Mouse (Mus musculus) limb, embryonic 11.5 days (tissue): ENCODE measurements around the gene Tk2. TPM values are rescaled to one million over a fixed set of nuclear protein-coding genes. Genes with fewer than 3 reads are reported as not detected.

Experiments used
- ATAC-seq: fragments of 200-750 bp; cut with Nextera tagmentation; 2 replicates; pipeline ENCODE4 v1.8.0; 2017; ENCODE audit warnings: low read depth; ENCODE audit not compliant: insufficient number of reproducible peaks, low FRiP score, low TSS enrichment
- DNase-seq: peaks from one replicate; pipeline ENCODE4 v3.0.0-alpha.2; 2015; ENCODE audit warnings: low spot score
- H3K27ac ChIP-seq: fragments of 300-500 bp; sonication (generic); replicated peaks from 2 replicates; pipeline ENCODE4 v1.5.1; 2014; ENCODE audit warnings: low read depth, mild to moderate bottlenecking, low read length
- H3K27me3 ChIP-seq: fragments of 300-500 bp; sonication (generic); 2 replicates; pipeline ENCODE4 v1.6.1; 2014; ENCODE audit warnings: mild to moderate bottlenecking, low read length, mixed read lengths; ENCODE audit not compliant: control insufficient read depth, insufficient read depth
- H3K36me3 ChIP-seq: fragments of 300-500 bp; sonication (generic); 2 replicates; pipeline ENCODE4 v1.6.1; 2014; ENCODE audit warnings: mild to moderate bottlenecking, low read length, moderate library complexity, mixed read lengths; ENCODE audit not compliant: control insufficient read depth, insufficient read depth
- H3K4me1 ChIP-seq: fragments of 300-500 bp; sonication (generic); 2 replicates; pipeline ENCODE4 v1.6.1; 2014; ENCODE audit warnings: low read length, mixed read lengths; ENCODE audit not compliant: control insufficient read depth, insufficient read depth
- H3K4me2 ChIP-seq: fragments of 300-500 bp; sonication (generic); 2 replicates; pipeline ENCODE4 v1.6.1; 2014; ENCODE audit warnings: low read depth, mild to moderate bottlenecking, moderate library complexity; ENCODE audit not compliant: severe bottlenecking
- H3K4me3 ChIP-seq: fragments of 300-500 bp; sonication (generic); 2 replicates; pipeline ENCODE4 v1.5.1; 2014; ENCODE audit warnings: low read depth, low read length
- H3K9ac ChIP-seq: fragments of 300-500 bp; sonication (generic); 2 replicates; pipeline ENCODE4 v1.6.1; 2014; ENCODE audit warnings: mild to moderate bottlenecking, low read length
- H3K9me3 ChIP-seq: fragments of 300-500 bp; sonication (generic); 2 replicates; pipeline ENCODE4 v1.6.1; 2016; ENCODE audit warnings: low read length; ENCODE audit not compliant: control insufficient read depth
- WGBS: fragments of 180-500 bp; shearing (Covaris S2); extraction: QIAGEN DNeasy Blood & Tissue Kit; methylation state at CpG from one replicate; pipeline ENCODE4 v1.1.7; 2014; 5-methylcytosine and 5-hydroxymethylcytosine counted together
- polyA plus RNA-seq: library from polyadenylated mRNA; unstranded; fragments of >200 nt; fragmentation: Nextera tagmentation; extraction: Ambion mirVana; gene quantifications from 2 replicates; pipeline ENCODE4 v1.2.1, GENCODE M21; 2014

Gene Tk2
- polyA plus RNA-seq, 1 experiment from 2014 or later = 22.5 TPM

DNA sequence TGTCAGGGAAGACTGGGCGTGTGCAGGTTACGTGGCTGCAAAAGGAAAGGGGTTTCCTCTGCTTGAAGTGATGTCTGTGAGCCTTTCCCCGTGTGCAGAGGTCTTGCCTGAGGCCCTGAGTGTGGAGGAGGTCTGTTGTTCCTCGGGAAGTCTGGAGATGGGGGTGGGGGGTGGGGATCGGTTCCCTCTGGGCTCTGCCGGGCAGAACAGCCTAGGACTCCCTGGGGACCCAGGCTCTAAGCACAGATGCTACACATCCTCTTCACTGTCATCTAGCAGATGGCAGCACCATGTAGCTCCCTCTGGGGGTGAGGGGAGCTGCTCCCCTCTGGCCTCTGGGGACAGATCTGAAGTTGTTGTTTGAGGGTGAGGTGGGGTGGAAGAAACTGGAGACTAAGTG lies 63.5 kb downstream of the Tk2 start:
- no peaks in the 10 kb centered on the region for H3K9me3 ChIP-seq
- H3K27ac ChIP-seq = no peak overlapping the region
- no peak for DNase-seq
- no peaks in the 10 kb centered on the region for H3K36me3 ChIP-seq
- no peak overlapping the region for H3K4me2 ChIP-seq
- H3K4me1 ChIP-seq = no peaks in the 10 kb centered on the region
- no peak overlapping the region for H3K9ac ChIP-seq
- no peak for ATAC-seq
- H3K4me3 ChIP-seq = no peak overlapping the region
- H3K27me3 ChIP-seq = no peaks in the 10 kb centered on the region
- WGBS = 35% methylated on average over 6 of the region's 6 CpGs

GRCm38 (mm10) chr8:104177054-104177453 lies 71.3 kb downstream of the Tk2 start:
- DNase-seq (no peak), ATAC-seq (no peak)
- WGBS = 74% methylated on average over 4 of the region's 4 CpGs
- no peaks in the 10 kb centered on the region for H3K36me3 ChIP-seq
- no peaks in the 10 kb centered on the region for H3K9me3 ChIP-seq
- no peak overlapping the region for H3K27ac ChIP-seq
- H3K9ac ChIP-seq = no peak overlapping the region
- H3K4me1 ChIP-seq = no peaks in the 10 kb centered on the region
- peaks cover 16% of the 10 kb centered on the region for H3K27me3 ChIP-seq
- no peak overlapping the region for H3K4me3 ChIP-seq
- H3K4me2 ChIP-seq = no peak overlapping the region

Other genes with a start within 250 kb of the Tk2 start
- 22.4 and 24.0 TPM in 2 replicates for gene Cdh5, start 146.9 kb downstream of the Tk2 start, polyA plus RNA-seq
- 0.33 and 0.35 TPM in 2 replicates for gene Bean1, start 78.1 kb downstream of the Tk2 start, polyA plus RNA-seq
- gene Cklf, start 2.3 kb upstream of the Tk2 start, polyA plus RNA-seq = 36.7 and 40.5 TPM in 2 replicates
- gene Cmtm2a, start 44.6 kb upstream of the Tk2 start, polyA plus RNA-seq = not detected in 2 replicates
- not detected in 2 replicates for gene Gm45711, start 61.5 kb upstream of the Tk2 start, polyA plus RNA-seq
- not detected in 2 replicates for gene Cmtm1, start 61.6 kb upstream of the Tk2 start, polyA plus RNA-seq
- not detected in 2 replicates for gene Gm11020, start 73.0 kb upstream of the Tk2 start, polyA plus RNA-seq
- gene Cmtm2b, start 73.7 kb upstream of the Tk2 start, polyA plus RNA-seq = not detected in 2 replicates
- 73.4 and 75.8 TPM in 2 replicates for gene Cmtm3, start 90.9 kb upstream of the Tk2 start, polyA plus RNA-seq
- 2.9 and 4.1 TPM in 2 replicates for gene Cmtm4, start 147.2 kb upstream of the Tk2 start, polyA plus RNA-seq
- gene Dync1li2, start 194.5 kb upstream of the Tk2 start, polyA plus RNA-seq = 59.0 and 59.3 TPM in 2 replicates